Mouse (Mus musculus) thymus, postnatal 25 days (tissue): Measurements from ENCODE around the gene Mapk13.

ENCODE experiments used
- DNase-seq: peaks from one replicate; pipeline ENCODE4 v3.0.0; 2022

Mapk13 gene

DNA sequence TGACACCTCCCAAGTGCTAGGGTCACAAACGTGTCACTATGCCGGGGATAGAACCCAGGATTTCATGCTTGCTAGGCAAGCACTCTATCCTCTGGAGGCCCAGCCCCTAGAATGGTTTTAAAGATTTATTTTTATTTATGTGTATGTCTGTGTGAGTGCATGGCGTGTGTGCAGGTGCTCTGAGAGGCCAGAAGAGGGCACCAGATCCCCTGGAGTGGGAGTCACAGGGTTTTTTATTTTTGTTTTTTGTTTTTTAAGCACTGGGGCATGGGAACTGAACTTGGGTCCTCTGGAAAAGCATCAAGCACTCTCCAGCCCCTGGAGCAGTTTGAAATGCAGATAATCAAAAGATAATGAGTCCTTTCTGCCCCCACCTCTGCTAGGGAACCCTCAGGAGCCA lies 7.7 kb downstream of the Mapk13 start:
- no peak for DNase-seq

DNA sequence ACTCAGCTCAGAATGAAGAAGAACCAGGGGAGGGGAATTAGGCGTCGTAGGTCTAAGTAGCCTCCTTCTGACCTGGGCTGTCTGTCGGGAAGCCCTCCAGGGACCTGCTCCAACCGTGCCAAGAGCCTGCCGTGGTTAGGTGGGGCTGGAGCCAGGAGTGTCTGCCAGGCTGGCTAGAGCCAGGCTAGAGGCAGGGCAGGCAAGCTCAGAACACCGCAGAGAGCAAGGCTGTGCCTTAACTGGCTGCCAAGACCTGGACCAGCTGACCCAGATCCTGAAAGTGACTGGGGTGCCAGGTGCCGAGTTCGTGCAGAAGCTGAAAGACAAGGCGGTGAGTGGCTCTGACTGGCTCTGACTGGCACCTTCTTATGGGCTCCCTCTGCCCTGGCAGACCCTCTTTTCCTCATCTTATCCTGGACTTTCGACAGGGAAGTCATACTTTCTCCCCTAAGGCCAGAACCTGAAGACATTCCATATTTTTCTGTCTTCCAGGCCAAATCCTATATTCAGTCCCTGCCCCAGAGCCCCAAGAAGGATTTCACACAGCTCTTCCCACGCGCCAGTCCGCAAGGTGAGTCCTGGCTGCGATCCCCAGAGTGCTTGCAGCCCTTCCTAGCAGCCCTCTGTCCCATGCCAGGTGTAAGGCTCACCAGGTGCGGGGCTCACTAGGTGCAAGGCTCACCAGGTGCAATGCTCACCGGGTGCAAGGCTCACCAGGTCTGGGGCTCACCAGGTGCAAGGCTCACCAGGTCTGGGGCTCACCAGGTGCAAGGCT lies 8.3 kb downstream of the Mapk13 start:
- no peak for DNase-seq

DNA sequence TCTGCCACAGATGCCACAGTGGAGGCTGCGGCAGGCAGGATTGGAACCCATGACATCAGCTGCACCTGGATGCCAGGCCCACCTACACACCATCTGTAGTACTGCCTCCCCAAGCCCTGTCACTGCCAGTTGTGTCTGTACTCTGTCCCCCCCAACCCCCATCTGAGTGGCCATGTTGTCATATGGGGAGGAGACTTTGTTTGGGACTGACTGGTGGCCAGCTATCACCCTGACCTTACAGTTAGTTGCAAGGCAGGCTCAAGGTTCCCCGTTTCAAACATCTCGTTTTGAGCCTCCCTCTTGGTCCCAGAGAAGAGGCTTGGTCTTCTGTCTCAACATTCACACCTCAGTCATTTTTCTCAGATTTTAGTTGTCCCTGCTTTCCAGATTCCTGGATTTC lies 10.6 kb downstream of the Mapk13 start:
- no peak for DNase-seq

- DNase-seq: no peak
Observed at GRCm38 (mm10) chr17:28780836-28781235, 11.7 kb downstream of the Mapk13 start.

DNA sequence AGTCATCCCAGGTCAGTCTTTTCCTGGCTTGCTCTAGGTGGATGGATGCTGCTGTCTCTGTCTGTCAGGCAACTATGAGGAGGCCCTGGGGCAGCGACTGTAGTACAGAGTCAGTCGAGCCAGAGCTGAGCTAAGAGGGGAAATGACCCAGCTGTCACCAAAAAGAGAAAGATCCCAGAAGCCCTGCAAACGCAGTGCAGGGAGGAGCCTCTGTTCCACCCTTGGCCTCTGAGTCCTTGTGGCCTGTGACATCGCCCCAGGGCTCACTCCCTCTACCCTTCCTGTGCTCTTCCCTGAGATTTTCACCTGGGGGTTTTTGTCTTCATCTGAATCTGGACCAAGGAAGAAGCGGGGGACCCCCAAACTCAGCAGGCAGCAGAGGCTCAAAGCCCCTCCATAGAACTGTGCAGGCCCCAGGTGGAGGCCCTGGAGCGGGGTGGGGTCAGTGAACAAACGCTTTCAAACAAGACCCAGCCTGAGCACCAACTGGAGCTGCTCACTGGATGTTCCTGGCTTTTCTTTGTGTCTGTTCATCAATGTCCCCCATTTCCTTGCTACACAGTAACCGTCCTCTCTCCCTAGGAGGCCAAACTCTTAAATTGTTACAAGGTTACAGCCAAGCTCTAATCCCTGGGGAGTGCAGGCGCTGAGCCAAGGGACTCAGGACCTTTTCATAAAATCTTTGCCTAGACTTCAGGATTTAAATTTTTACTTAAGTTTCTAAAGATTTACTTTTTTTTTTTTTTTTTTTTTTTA lies 12.4 kb downstream of the Mapk13 start:
- DNase-seq: no peak

DNA sequence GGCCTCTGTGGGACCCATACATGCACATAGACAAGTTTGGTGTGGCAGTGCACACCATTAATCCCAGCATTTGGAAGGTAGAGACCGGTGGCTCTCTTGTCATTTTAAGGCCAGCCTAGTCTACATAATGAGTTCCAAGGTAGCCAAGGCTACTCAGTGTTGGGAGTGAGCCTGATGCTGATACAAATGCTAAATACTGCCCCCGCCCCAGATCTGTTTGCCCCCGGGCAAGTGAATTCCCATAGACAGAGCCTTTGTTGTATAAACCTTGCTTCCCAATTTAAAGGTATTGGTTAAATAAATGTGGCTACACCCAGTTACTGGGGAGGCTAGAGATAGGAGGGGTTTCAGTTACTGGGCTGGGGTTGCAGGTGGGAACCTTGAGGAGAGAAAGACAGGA lies 15.9 kb downstream of the Mapk13 start:
- no peak for DNase-seq

DNA sequence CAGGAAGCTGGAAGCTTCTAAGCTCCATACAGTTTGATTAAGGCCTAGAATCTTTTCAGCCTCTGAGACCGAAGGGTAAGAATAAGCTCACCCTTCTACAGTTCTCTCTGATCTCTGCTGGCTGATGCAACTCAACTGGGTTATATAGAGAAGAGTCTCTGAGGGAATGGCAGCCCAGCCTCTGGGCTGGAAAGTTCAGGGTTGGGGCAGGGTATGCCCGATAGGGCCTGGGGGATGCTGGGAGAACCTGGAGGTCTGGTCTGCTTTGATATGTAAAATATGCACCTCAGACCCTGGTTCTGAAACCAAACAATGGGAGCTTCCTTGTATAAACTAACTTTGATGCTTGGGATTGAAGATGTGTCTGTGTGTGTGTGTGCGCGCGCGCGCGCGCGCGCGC lies 18.4 kb downstream of the Mapk13 start:
- DNase-seq: no peak

DNA sequence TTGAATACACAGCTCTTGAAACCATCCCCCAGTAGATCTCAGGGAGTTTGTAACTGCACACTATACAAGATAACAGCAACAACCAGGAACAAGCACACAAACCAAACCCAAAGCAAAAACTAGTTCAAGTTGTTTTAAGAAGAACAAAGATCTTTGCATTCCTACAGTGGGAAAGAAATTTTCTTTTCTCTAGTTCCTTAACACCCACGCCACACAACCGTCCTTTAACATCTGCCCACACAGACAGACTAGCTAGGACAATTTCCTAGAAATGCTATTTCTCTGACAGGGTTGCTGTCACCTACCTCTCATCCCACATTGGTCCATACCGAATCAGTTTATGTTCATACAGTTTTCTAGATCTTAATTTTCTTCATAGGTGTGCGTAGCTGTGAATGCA lies 27.9 kb downstream of the Mapk13 start:
- no peak for DNase-seq

- DNase-seq: no peak
Observed at GRCm38 (mm10) chr17:28799291-28800160, 30.4 kb downstream of the Mapk13 start.

DNA sequence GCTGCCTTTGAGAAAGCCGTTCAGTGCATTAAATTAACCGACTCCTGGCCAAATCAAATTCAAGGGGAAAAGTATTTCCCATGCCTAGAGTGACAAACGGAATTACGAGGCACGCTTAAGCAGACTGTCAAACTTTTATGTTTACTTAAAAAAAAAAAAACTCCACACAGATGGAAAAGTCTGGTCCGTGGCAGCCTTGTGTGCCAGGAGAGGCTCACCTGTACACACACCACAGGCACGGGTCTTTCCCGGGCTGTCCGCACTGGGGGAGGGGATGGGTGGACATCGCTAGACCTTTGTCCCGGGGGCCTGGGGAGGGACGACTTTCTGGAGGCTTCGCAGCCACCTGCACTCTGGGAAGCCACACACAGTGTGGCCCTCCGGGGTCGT lies 31.2 kb downstream of the Mapk13 start:
- no peak for DNase-seq

DNA sequence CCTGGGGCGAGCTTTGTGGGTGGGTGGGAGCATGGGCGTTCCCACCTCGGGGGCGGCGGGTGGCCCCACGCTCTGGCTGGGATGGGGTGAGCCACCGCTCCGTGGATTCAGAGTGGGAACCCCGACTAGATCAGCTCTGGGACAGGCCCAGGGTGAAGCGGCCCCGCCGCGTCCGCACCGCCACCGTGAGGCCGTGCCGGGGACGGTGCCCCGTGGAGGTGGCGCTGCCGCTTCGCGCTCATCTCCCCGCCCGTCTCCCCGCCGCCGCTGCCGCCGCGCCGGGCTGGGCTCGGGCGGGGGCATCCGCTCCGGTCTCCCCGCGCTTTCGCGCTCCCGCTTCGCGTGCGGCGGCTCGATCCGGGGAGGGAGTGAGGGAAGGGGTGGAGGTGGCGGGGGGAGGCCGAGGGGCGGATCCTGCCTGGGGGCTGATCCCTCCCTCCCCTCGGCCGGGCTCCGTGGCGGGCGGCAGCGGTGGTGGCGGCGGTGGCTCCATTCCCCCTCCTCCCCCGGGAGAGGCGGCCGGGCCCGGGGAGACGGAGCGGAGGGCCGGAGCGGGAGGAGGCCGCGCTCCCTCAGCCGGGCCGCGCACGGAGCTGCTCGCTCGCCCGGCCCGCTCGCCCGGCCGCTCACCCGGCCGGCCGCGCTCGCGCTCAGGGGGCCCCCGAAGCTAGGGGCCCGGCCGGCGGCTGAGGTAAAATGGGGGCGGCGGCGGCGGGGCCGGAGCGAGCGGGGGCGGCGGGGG lies 31.7 kb downstream of the Mapk13 start, which contains the start of gene Brpf3:
Brpf3 (plus strand) TSS at position 420 of the 742 bp plus-strand sequence.
- peak; percentile 87 for DNase-seq

GRCm38 (mm10) chr17:28801474-28802005 lies 32.4 kb downstream of the Mapk13 start:
- peak; percentile 99 for DNase-seq

GRCm38 (mm10) chr17:28802006-28802481 lies 32.9 kb downstream of the Mapk13 start:
- no peak for DNase-seq

DNA sequence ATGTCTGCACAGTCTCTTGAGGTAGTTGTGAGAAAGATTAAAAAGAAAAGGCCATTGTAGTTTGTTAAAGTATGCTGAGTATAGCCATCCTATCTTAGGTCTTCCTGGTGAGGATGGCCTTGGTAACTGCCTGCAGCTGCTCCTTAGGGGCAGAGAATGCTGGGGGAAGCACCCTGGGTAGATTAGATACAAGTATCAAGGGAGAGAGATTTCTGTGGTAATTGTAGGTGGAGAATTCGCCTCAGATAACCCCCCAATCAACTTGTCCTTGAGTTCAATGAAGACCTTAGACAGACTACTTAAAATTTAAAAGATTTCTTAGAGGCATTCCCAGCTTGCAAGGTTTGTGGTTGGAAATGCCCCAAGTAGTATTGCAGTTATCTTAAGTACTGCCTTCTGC lies 34.2 kb downstream of the Mapk13 start:
- no peak for DNase-seq

DNA sequence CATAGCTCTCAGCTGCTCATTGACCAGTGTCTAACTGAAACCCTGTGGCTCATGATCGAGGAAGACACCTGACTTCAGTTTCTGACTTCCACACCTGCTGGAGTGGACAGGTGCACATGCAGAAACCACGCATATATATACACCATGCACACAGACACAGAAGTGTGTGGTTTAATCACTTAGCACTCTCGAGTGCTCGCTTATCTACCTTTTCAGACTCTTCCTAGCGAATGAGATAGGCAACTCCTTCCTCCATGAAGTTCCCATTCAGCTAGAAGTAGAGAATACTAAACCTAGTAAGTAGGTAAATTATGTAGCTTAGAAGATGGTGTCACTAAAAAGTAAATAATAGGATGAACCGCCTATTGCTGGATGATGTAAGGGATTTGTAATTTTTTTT lies 35.9 kb downstream of the Mapk13 start:
- DNase-seq: no peak

DNA sequence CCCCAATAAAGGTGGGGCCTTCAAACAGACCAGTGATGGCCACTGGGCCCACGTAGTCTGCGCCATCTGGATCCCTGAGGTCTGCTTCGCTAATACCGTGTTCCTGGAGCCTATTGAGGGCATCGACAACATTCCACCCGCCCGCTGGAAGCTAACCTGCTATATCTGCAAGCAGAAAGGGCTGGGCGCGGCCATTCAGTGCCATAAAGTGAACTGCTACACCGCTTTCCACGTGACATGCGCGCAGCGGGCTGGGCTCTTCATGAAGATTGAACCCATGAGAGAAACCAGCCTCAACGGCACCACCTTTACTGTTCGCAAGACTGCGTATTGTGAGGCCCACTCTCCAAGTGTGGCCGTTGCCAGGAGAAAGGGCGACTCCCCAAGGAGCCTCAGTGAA lies 37.7 kb downstream of the Mapk13 start:
- no peak for DNase-seq

- DNase-seq: no peak
Observed at GRCm38 (mm10) chr17:28808714-28809113, 39.6 kb downstream of the Mapk13 start.

GRCm38 (mm10) chr17:28809175-28809831 lies 40.2 kb downstream of the Mapk13 start:
- no peak for DNase-seq

DNA sequence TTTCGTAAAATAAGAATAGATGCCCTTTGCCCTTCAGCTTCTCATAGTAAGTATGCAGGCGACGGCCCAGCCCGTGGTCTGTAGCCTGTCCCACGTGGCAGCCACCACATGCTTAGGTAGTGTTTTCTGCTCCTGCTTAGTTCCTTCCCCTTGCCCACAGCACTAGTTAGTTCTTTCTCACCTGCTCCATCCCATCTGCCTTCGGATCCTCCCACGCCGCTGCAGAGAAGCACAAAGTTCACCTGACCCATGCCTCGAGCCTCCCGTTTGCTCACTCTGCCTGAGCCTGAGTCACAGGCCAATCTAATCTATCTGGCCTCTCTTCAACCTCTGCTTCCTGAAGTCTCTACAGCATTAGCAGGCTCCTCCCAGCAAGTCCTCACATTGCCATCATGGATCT lies 43.2 kb downstream of the Mapk13 start:
- no peak for DNase-seq

GRCm38 (mm10) chr17:28814529-28815097 lies 45.5 kb downstream of the Mapk13 start:
- DNase-seq: no peak

DNA sequence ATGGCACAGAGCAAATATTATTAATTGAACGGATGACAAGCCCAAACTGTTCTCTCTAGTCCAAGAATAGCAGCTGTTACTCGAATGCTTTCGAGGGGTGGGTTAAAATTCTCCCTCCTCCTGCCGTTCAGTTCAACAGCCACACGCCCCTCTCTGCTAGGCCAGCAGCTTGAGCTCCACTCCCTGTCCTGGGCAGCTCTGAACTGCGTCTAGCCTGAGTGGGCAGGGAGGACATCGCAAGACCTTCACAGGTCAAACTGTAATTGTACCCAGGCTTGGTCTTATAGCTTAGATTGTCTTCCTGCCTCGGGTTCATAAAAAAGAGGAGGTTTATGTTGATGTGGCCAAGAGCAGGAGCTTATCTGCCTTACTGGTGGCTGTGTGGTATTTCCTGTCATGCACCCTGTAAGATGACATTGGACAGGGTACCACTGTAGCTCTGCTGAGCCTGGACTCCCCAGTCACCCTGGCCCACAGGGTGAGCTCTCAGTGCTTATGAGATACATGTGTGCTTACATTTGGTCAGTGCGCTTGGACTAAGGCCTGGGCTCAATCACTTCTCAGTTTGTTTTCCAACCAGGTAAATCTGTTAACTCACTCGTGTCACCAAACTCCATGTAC lies 46.4 kb downstream of the Mapk13 start:
- DNase-seq: no peak
